Mouse (Mus musculus): ENCODE measurements around the gene Ugt8a. TPM values are rescaled to one million over a fixed set of nuclear protein-coding genes. Genes with fewer than 3 reads are reported as not detected.

The Ugt8a gene
- polyA plus RNA-seq (2014; fragmentation: Nextera tagmentation; extraction: Ambion mirVana) = 3.3 and 4.2 TPM in 2 replicates

GRCm38 (mm10) chr3:125938092-125938755, at the start of gene Ugt8a:
Gene Ugt8a, minus strand, starts transcription at chr3:125938619.
- H3K27ac ChIP-seq (replicated peaks; ENCODE audit: low read depth, low read length) = peak within 1 kb of the TSS; percentile 45; the same call in 1 of the 2 replicates
- peak within 1 kb of the TSS; percentile 66 for H3K9ac ChIP-seq (replicated peaks; ENCODE audit: low read length)
- H3K9me3 ChIP-seq (ENCODE audit: control insufficient read depth, low read length) = no peaks in the 10 kb centered on the region
- H3K36me3 ChIP-seq (ENCODE audit: control insufficient read depth, insufficient read depth, low read length) = no peaks in the 10 kb centered on the region
- peak; percentile 89 for ATAC-seq (ENCODE audit: low FRiP score, low TSS enrichment)
- H3K27me3 ChIP-seq (ENCODE audit: control insufficient read depth, insufficient read depth, low read length) = no peaks in the 10 kb centered on the region
- peak within 1 kb of the TSS; percentile 68 for H3K4me3 ChIP-seq (replicated peaks; ENCODE audit: low read depth, low read length)
- peak; percentile 85 for DNase-seq
- WGBS = under 1% methylated on average over 74 of the region's 85 CpGs
- H3K4me2 ChIP-seq (ENCODE audit: low read length) = peak within 1 kb of the TSS; percentile 90
- H3K4me1 ChIP-seq (ENCODE audit: control insufficient read depth, insufficient read depth, low read length) = 0 out of 2 replicates have a peak, but pooled peaks cover 7% of the 10 kb centered on the region

GRCm38 (mm10) chr3:125986639-125987038, 48.2 kb upstream of the Ugt8a start:
- no peak overlapping the region for H3K4me2 ChIP-seq (ENCODE audit: low read length)
- no peaks in the 10 kb centered on the region for H3K9me3 ChIP-seq (ENCODE audit: control insufficient read depth, low read length)
- ATAC-seq (ENCODE audit: low FRiP score, low TSS enrichment) (no peak), DNase-seq (no peak)
- no peak overlapping the region for H3K27ac ChIP-seq (replicated peaks; ENCODE audit: low read depth, low read length)
- H3K36me3 ChIP-seq (ENCODE audit: control insufficient read depth, insufficient read depth, low read length) = no peaks in the 10 kb centered on the region
- no peak overlapping the region for H3K9ac ChIP-seq (replicated peaks; ENCODE audit: low read length)
- no peaks in the 10 kb centered on the region for H3K4me1 ChIP-seq (ENCODE audit: control insufficient read depth, insufficient read depth, low read length)
- H3K4me3 ChIP-seq (replicated peaks; ENCODE audit: low read depth, low read length) = no peak overlapping the region
- H3K27me3 ChIP-seq (ENCODE audit: control insufficient read depth, insufficient read depth, low read length) = no peaks in the 10 kb centered on the region

DNA sequence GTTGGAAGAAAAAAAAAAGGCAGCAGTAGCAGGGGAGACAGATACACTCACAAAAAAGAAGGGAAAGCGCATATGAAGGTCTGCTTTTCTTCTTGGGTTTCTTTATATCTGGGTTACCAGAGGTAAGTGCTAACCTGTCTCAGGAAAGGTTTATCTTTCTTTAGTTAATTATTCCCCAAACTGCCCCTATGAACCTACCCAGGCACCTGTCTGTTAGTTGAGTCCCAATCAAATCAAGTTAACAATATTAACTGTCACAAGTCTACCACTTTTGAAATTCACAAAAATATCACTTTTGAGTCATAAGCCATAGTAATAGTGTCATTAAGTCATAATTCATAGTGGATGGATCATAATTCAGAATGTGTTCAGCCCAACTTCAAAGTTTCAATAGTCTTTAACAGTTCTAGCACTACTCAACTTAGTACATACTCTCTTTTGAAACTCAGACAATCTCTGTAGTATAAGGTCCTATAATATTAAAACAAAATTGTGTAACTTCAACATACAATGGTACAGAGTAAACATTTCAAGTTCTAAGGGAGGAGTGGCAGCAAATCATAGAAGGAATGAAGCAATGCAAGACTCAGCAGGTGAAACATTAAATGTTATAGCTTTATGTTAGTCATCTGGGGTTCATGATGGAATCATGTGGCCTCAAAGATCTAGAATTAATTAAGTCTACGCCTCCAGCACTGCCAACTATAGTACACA, 45.4 kb upstream of the Ugt8a start:
- Histone ChIP-seq H3K4me3 (replicated peaks; ENCODE audit: low read depth, low read length) (no peak overlapping the region), H3K9ac (replicated peaks; ENCODE audit: low read length) (no peak overlapping the region), H3K27me3 (ENCODE audit: control insufficient read depth, insufficient read depth, low read length) (no peaks in the 10 kb centered on the region), H3K36me3 (ENCODE audit: control insufficient read depth, insufficient read depth, low read length) (no peaks in the 10 kb centered on the region), H3K4me1 (ENCODE audit: control insufficient read depth, insufficient read depth, low read length) (no peaks in the 10 kb centered on the region), H3K27ac (replicated peaks; ENCODE audit: low read depth, low read length) (no peak overlapping the region), H3K4me2 (ENCODE audit: low read length) (no peak overlapping the region), H3K9me3 (ENCODE audit: control insufficient read depth, low read length) (no peaks in the 10 kb centered on the region)
- ATAC-seq (ENCODE audit: low FRiP score, low TSS enrichment) (no peak), DNase-seq (no peak)
- 97% methylated on average over 2 of the region's 2 CpGs for WGBS

DNA sequence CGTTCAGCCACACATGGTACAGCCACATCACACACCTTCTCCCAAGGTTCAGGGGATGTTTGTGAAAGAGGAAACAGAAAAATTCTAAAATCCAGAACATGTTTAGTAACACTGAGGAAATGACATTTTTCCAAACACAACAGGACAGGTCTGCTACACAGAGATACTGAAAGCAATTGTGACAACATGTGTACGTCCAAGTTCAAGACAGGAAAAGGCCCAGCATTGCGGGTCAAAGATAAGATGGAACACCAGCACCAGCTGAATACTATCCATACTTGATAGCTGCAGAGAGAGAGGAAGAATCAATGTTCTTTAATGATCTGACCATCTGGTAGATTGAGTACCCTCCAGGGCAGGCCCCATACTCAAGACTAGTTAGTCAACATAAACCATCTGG, 41.1 kb upstream of the Ugt8a start:
- DNase-seq (no peak), ATAC-seq (ENCODE audit: low FRiP score, low TSS enrichment) (no peak)
- H3K4me2 ChIP-seq (ENCODE audit: low read length) = no peak overlapping the region
- no peak overlapping the region for H3K27ac ChIP-seq (replicated peaks; ENCODE audit: low read depth, low read length)
- no peaks in the 10 kb centered on the region for H3K9me3 ChIP-seq (ENCODE audit: control insufficient read depth, low read length)
- 94% methylated on average over 3 of the region's 3 CpGs for WGBS
- H3K36me3 ChIP-seq (ENCODE audit: control insufficient read depth, insufficient read depth, low read length) = no peaks in the 10 kb centered on the region
- H3K27me3 ChIP-seq (ENCODE audit: control insufficient read depth, insufficient read depth, low read length) = no peaks in the 10 kb centered on the region
- no peaks in the 10 kb centered on the region for H3K4me1 ChIP-seq (ENCODE audit: control insufficient read depth, insufficient read depth, low read length)
- H3K4me3 ChIP-seq (replicated peaks; ENCODE audit: low read depth, low read length) = no peak overlapping the region
- H3K9ac ChIP-seq (replicated peaks; ENCODE audit: low read length) = no peak overlapping the region

DNA sequence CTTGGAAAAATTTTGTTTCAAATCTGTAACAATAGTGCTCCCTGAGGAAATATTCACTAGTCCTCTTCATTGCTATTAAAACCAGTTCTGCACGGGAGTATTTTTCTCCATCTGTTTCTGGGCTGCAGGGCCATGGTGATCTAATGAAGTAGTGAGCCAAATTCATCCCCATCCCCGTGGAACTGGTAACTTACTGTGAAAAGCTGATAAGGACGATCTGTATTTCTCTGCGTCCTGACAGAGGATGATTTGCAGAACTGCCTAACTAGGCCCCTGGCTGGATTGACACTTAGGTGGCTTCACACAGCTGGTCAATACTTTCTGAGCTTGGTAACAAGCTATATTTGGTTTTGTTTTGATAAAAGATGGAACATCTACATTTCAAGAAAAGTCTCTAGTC, 37.5 kb upstream of the Ugt8a start:
- Histone ChIP-seq H3K27ac (replicated peaks; ENCODE audit: low read depth, low read length) (no peak overlapping the region), H3K36me3 (ENCODE audit: control insufficient read depth, insufficient read depth, low read length) (no peaks in the 10 kb centered on the region), H3K27me3 (ENCODE audit: control insufficient read depth, insufficient read depth, low read length) (no peaks in the 10 kb centered on the region), H3K9me3 (ENCODE audit: control insufficient read depth, low read length) (no peaks in the 10 kb centered on the region), H3K4me3 (replicated peaks; ENCODE audit: low read depth, low read length) (no peak overlapping the region), H3K4me2 (ENCODE audit: low read length) (no peak overlapping the region), H3K4me1 (ENCODE audit: control insufficient read depth, insufficient read depth, low read length) (no peaks in the 10 kb centered on the region), H3K9ac (replicated peaks; ENCODE audit: low read length) (no peak overlapping the region)
- WGBS = 71% methylated on average over 4 of the region's 4 CpGs
- DNase-seq (no peak), ATAC-seq (ENCODE audit: low FRiP score, low TSS enrichment) (no peak)

DNA sequence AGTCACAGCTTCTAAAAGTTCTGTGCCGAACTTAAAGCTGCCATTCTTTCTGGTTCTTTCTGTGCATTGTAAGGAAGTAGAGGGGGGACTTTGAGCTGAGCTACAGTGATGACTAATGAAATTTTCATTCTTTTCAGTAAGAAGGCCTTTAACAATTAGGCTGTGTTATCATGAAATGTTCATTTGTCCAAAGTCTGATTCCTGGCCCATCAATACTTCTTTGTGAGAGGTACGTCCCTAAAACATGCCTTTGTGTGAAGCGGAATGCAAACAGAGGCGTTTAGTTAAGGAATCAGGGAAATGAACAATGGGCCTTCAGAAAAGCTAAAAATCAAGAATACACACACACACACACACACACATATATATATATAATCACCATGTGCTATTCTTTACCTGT, 31.0 kb upstream of the Ugt8a start:
- ATAC-seq (ENCODE audit: low FRiP score, low TSS enrichment) = no peak

GRCm38 (mm10) chr3:125956196-125956885, 17.9 kb upstream of the Ugt8a start:
- Histone ChIP-seq H3K4me1 (ENCODE audit: control insufficient read depth, insufficient read depth, low read length) (no peaks in the 10 kb centered on the region), H3K27me3 (ENCODE audit: control insufficient read depth, insufficient read depth, low read length) (no peaks in the 10 kb centered on the region), H3K36me3 (ENCODE audit: control insufficient read depth, insufficient read depth, low read length) (no peaks in the 10 kb centered on the region), H3K27ac (replicated peaks; ENCODE audit: low read depth, low read length) (no peak overlapping the region), H3K9ac (replicated peaks; ENCODE audit: low read length) (no peak overlapping the region), H3K9me3 (ENCODE audit: control insufficient read depth, low read length) (no peaks in the 10 kb centered on the region), H3K4me2 (ENCODE audit: low read length) (no peak overlapping the region), H3K4me3 (replicated peaks; ENCODE audit: low read depth, low read length) (no peak overlapping the region)
- DNase-seq (no peak), ATAC-seq (ENCODE audit: low FRiP score, low TSS enrichment) (no peak)
- 56% methylated on average over 3 of the region's 3 CpGs for WGBS

More for the DNA sequence above, 31.0 kb upstream of the Ugt8a start:
- no peak overlapping the region for H3K27ac ChIP-seq (replicated peaks; ENCODE audit: low read depth, low read length)
- no peak overlapping the region for H3K4me2 ChIP-seq (ENCODE audit: low read length)
- no peak for DNase-seq
- H3K9me3 ChIP-seq (ENCODE audit: control insufficient read depth, low read length) = no peaks in the 10 kb centered on the region
- H3K27me3 ChIP-seq (ENCODE audit: control insufficient read depth, insufficient read depth, low read length) = no peaks in the 10 kb centered on the region
- H3K36me3 ChIP-seq (ENCODE audit: control insufficient read depth, insufficient read depth, low read length) = no peaks in the 10 kb centered on the region
- 61% methylated on average over 4 of the region's 4 CpGs for WGBS
- H3K4me1 ChIP-seq (ENCODE audit: control insufficient read depth, insufficient read depth, low read length) = no peaks in the 10 kb centered on the region
- H3K4me3 ChIP-seq (replicated peaks; ENCODE audit: low read depth, low read length) = no peak overlapping the region
- no peak overlapping the region for H3K9ac ChIP-seq (replicated peaks; ENCODE audit: low read length)

- no peak for ATAC-seq (ENCODE audit: low FRiP score, low TSS enrichment)
- Histone ChIP-seq H3K27me3 (ENCODE audit: control insufficient read depth, insufficient read depth, low read length) (no peaks in the 10 kb centered on the region), H3K27ac (replicated peaks; ENCODE audit: low read depth, low read length) (no peak overlapping the region), H3K4me2 (ENCODE audit: low read length) (no peak overlapping the region), H3K4me1 (ENCODE audit: control insufficient read depth, insufficient read depth, low read length) (no peaks in the 10 kb centered on the region), H3K9ac (replicated peaks; ENCODE audit: low read length) (no peak overlapping the region), H3K4me3 (replicated peaks; ENCODE audit: low read depth, low read length) (no peak overlapping the region), H3K36me3 (ENCODE audit: control insufficient read depth, insufficient read depth, low read length) (no peaks in the 10 kb centered on the region), H3K9me3 (ENCODE audit: control insufficient read depth, low read length) (no peaks in the 10 kb centered on the region)
- 87% methylated on average over 1 of the region's 1 CpGs for WGBS
- no peak for DNase-seq
Measured at GRCm38 (mm10) chr3:125954881-125955280, 16.5 kb upstream of the Ugt8a start.

Data from midbrain, embryonic 14.5 days (tissue).